Mouse (Mus musculus): ENCODE data around the gene Atcay. TPM values are rescaled to one million over a fixed set of nuclear protein-coding genes. Genes with fewer than 3 reads are reported as not detected.
A peak's percentile ranks its signal among the peaks of the same experiment; 100 is the strongest.

The Atcay gene
- total and polyA plus RNA-seq, 3 experiments: 0.19 to 0.33 TPM; not detected in 1

DNA sequence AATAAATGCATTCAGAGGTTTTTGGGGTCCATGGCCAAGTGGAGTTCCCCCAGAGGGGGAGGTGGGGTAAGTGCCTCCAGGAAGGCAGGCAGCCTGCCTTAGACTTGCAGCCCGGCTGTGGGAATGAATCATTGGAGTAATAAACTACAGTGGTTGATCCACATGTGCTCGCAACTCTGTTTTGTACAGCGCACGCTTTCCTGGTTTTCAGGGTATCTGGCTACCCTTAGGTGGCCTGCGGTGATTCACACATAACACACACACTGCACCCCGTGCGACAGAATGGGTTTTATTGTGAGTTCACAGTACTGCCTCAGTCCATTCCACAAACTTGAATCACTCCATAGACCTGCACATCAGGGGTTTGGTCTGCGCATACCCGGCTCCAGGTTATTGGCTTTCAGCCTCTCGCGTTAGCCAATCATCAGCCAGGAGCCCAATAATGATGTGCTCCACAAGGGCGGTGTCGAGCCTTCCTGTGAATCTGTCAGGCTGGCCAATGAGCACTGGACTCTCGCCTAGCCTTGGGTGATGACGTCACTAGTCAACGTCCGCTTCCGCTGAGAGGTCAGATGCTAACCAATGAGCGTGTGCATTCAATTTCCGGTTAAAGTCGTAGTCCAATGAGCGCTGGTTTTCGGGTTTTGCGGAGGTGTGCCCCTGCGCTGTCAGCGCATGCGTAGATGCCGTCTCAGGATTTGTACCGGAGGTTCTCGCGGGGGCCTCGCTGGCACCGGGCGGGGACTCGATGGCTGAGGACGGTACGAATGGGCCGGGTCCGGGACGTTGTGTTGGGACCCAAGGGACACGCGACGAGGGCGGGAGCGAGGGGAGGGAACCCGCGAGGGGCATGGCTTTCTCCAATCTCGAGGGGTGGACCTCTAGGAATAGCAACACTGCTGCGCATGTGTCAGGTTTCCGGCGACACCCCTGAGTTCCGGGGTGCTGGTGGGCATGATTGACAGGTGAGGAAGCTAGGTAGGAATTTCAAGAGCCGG, 48.0 kb downstream of the Atcay start, which contains the start of gene Dapk3:
Gene Dapk3 (plus strand): TSS at position 670 of the 998 bp plus-strand sequence.
- peak within 1 kb of the TSS; percentile 86 for H3K9ac ChIP-seq (ENCODE audit: control insufficient read depth, low read depth, low read length, poor library complexity, severe bottlenecking)
- H3K4me3 ChIP-seq (ENCODE audit: control insufficient read depth in 1 of 2, insufficient read depth in 1 of 2, low read depth in 2 of 2, low read length in 2 of 2): peak within 1 kb of the TSS; percentile 58 to 82
- H3K4me1 ChIP-seq (ENCODE audit: control insufficient read depth in 1 of 2, insufficient read depth in 2 of 2, low read length in 2 of 2): peaks cover 0 to 19% of the 10 kb centered on the region in 2 experiments; a peak in 2 of 4 replicates
- peak within 1 kb of the TSS; percentile 89 for H3K27ac ChIP-seq (ENCODE audit: control insufficient read depth, low read depth, low read length)
- H3K36me3 ChIP-seq (ENCODE audit: control insufficient read depth in 1 of 2, insufficient read depth in 2 of 2, low read length in 2 of 2): peaks cover 6 to 10% of the 10 kb centered on the region in 2 experiments
- H3K9me3 ChIP-seq (replicated peaks; ENCODE audit: insufficient read depth, low read length): no peaks in the 10 kb centered on the region
- DNase-seq (ENCODE audit: low read depth, low spot score): peak; percentile 99
- peaks cover 33% of the 10 kb centered on the region for H3K79me2 ChIP-seq (ENCODE audit: control insufficient read depth, insufficient read depth, low read length, poor library complexity)
- H3K27me3 ChIP-seq (ENCODE audit: control insufficient read depth in 1 of 2, insufficient read depth in 2 of 2, low read length in 2 of 2): no peaks in the 10 kb centered on the region
- TF ChIP-seq ZKSCAN1 (IDR thresholded peaks at IDR 0.05; ENCODE audit: low read depth, low read length) (peak; percentile 82), MAZ (IDR thresholded peaks at IDR 0.05; ENCODE audit: low read depth, low read length) (no peak), TBP (IDR thresholded peaks at IDR 0.05; ENCODE audit: low read depth, low read length) (peak; percentile 41; the same call in 1 of the 2 replicates), BHLHE40 (IDR thresholded peaks at IDR 0.05; ENCODE audit: borderline replicate concordance, low read depth, low read length) (no peak; the same call in 1 of the 2 replicates), JUND (IDR thresholded peaks at IDR 0.05; ENCODE audit: low read depth, low read length) (peak; percentile 89), MEF2A (IDR thresholded peaks at IDR 0.05; ENCODE audit: extremely low read depth, insufficient replicate concordance, low read depth, low read length, poor library complexity, severe bottlenecking) (no peak), RAD21 (IDR thresholded peaks at IDR 0.05; ENCODE audit: low read depth, low read length) (no peak), KAT2A (conservative IDR thresholded peaks at IDR 0.05; ENCODE audit: low read depth, low read length) (peak; percentile 86), RCOR1 (IDR thresholded peaks at IDR 0.05; ENCODE audit: low read depth, low read length) (peak; percentile 35; the same call in 1 of the 2 replicates), USF2 (IDR thresholded peaks at IDR 0.05; ENCODE audit: borderline replicate concordance in 1 of 2, insufficient read depth in 1 of 2, low read depth in 1 of 2, low read length in 2 of 2) (no peak), CHD1 (IDR thresholded peaks at IDR 0.05; ENCODE audit: low read depth, low read length) (no peak), ZMIZ1 (IDR thresholded peaks at IDR 0.05; ENCODE audit: low read depth, low read length) (peak; percentile 97), ZC3H11A (IDR thresholded peaks at IDR 0.05; ENCODE audit: low read depth, low read length) (no peak), MXI1 (IDR thresholded peaks at IDR 0.05; ENCODE audit: low read depth, low read length) (peak; percentile 86), NRF1 (IDR thresholded peaks at IDR 0.05; ENCODE audit: insufficient read depth, low read depth, low read length, poor library complexity, severe bottlenecking) (peak; percentile 83), GATA1 (IDR thresholded peaks at IDR 0.05; ENCODE audit: low read depth, low read length) (no peak), USF1 (IDR thresholded peaks at IDR 0.05; ENCODE audit: low read depth, low read length) (no peak; the same call in 1 of the 2 replicates), MYC (IDR thresholded peaks at IDR 0.05; ENCODE audit: low read depth, low read length) (peak; percentile 61; the same call in 1 of the 2 replicates), GABPA (IDR thresholded peaks at IDR 0.05; ENCODE audit: low read depth, low read length) (no peak), SIN3A (IDR thresholded peaks at IDR 0.05; ENCODE audit: low read length) (peak; percentile 89), MAFK (IDR thresholded peaks at IDR 0.05; ENCODE audit: borderline replicate concordance, low read depth, low read length) (no peak), CHD2 (IDR thresholded peaks at IDR 0.05; ENCODE audit: low read length) (peak; percentile 92), MYB (IDR thresholded peaks at IDR 0.05; ENCODE audit: low read depth, low read length) (peak; percentile 52; the same call in 1 of the 2 replicates), NELFE (IDR thresholded peaks at IDR 0.05; ENCODE audit: low read depth, low read length) (peak; percentile 65), POLR2AphosphoS5 (IDR thresholded peaks at IDR 0.05; ENCODE audit: borderline replicate concordance, low read depth, low read length) (peak; percentile 95), ZNF384 (IDR thresholded peaks at IDR 0.05; ENCODE audit: low read depth, low read length) (no peak), TAL1 (IDR thresholded peaks at IDR 0.05; ENCODE audit: low read length) (no peak), POLR2AphosphoS2 (IDR thresholded peaks at IDR 0.05; ENCODE audit: low read length) (peak; percentile 100), HCFC1 (IDR thresholded peaks at IDR 0.05; ENCODE audit: low read depth, low read length) (peak; percentile 94), ETS1 (IDR thresholded peaks at IDR 0.05; ENCODE audit: low read depth, low read length) (peak; percentile 17; the same call in 1 of the 2 replicates), SMC3 (IDR thresholded peaks at IDR 0.05; ENCODE audit: low read depth, low read length) (peak; percentile 23; the same call in 1 of the 2 replicates), POLR2A (IDR thresholded peaks at IDR 0.05; ENCODE audit: control insufficient read depth in 1 of 2, insufficient read depth in 1 of 2, low read depth in 1 of 2, low read length in 2 of 2, poor library complexity in 1 of 2) (peak; percentile 14 to 96; a peak in 3 of 4 replicates), EP300 (IDR thresholded peaks at IDR 0.05; ENCODE audit: low read depth in 1 of 2, low read length in 2 of 2) (peak in 1 of 2 experiments; percentile 1; a peak in 1 of 4 replicates), CTCF (IDR thresholded peaks at IDR 0.05 in 2 of 3, conservative IDR thresholded peaks at IDR 0.05 in 1 of 3; ENCODE audit: control insufficient read depth in 1 of 3, insufficient read depth in 1 of 3, low read depth in 2 of 3, low read length in 3 of 3, poor library complexity in 1 of 3, severe bottlenecking in 1 of 3) (no peak)

Data from MEL (cell line).